ENCODE assay signal across 8 mouse cellular contexts in the genomic region with DNA sequence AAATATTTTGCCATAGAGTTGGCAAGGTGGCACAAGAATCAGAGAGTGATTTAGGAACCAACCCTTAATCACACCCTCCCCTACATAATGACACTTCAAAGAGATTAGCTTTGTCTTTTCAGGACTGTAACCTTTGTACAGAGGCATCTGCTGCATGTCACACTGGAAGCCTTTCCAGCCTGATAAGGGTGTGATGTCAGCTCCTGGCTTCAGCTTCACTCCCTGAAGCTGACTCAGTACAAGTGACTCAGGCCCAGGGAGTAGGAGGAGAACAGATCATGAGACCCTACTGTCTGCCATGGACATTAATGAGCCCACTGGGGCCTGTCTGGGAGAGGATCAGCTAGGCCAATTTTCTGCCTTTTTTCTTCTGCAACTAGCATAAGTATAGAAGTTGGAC. TPM values are rescaled to one million over a fixed set of nuclear protein-coding genes. Genes with fewer than 3 reads are reported as not detected.
DNase-seq lines count a peak whose midpoint lies in the region; ATAC-seq lines count a peak whose summit lies in the region.

No protein-coding gene starts in this region.

- H3K4me1 ChIP-seq in stomach, embryonic 16.5 days (ENCODE audit: control insufficient read depth, insufficient read depth, low read length), result peaks cover 28% of the 10 kb centered on the region

- no peak overlapping the region for H3K9ac ChIP-seq in stomach, embryonic 16.5 days (ENCODE audit: low read length)

- no peak overlapping the region for H3K4me2 ChIP-seq in stomach, embryonic 16.5 days (ENCODE audit: low read depth, low read length)

- DNase-seq in 3134 (ENCODE audit: extremely low read depth, insufficient read length, low spot score), result peak; percentile 34
- peak; percentile 88 for DNase-seq in adipocyte (ENCODE audit: low spot score)
- peak; percentile 33 to 75 for DNase-seq in gastrocnemius, postnatal 4 days (ENCODE audit: low spot score in 2 of 2)
- DNase-seq in large intestine, adult 2 months (ENCODE audit: low read depth, low spot score), result peak; percentile 64
- DNase-seq in thymus, postnatal 0 days (ENCODE audit: low spot score), result no peak
- no peak for DNase-seq in spleen, postnatal 10 days (ENCODE audit: low spot score in 2 of 2)
- DNase-seq in thymus, postnatal 36 days, result no peak

- no peak overlapping the region for H3K4me3 ChIP-seq in stomach, embryonic 16.5 days (replicated peaks; ENCODE audit: low read length)

- ATAC-seq in stomach, embryonic 16.5 days (ENCODE audit: insufficient read depth, low FRiP score), result peak; percentile 75; the same call in 1 of the 2 replicates

- H3K27me3 ChIP-seq in stomach, embryonic 16.5 days (ENCODE audit: control insufficient read depth, insufficient read depth, low read length), result no peaks in the 10 kb centered on the region

- H3K36me3 ChIP-seq in stomach, embryonic 16.5 days (ENCODE audit: control insufficient read depth, insufficient read depth, low read length), result peaks cover 13% of the 10 kb centered on the region

- no peaks in the 10 kb centered on the region for H3K9me3 ChIP-seq in stomach, embryonic 16.5 days (replicated peaks; ENCODE audit: control insufficient read depth, low read length)

- H3K27ac ChIP-seq in stomach, embryonic 16.5 days (ENCODE audit: low read length), result no peak overlapping the region; the same call in 1 of the 2 replicates

RNA-seq across cellular contexts. Expression of a gene that starts 13.0 kb away (rescaled TPM):
- total RNA-seq in gastrocnemius, postnatal 4 days (2021), result 10 to 100 TPM; 47.5 to 49.3 TPM
- polyA plus RNA-seq in large intestine, adult 2 months (2012; rRNA removed), result 21.7 and 33.0 TPM in 2 replicates
- 17.5 and 24.0 TPM in 2 replicates for polyA plus RNA-seq in stomach, embryonic 16.5 days (2015; fragmentation: Nextera tagmentation; extraction: Ambion mirVana)
- 18.4 and 21.6 TPM in 2 replicates for polyA plus RNA-seq in thymus, postnatal 0 days (2015; fragmentation: Nextera tagmentation; extraction: Ambion mirVana)

RNA-seq across cellular contexts. Expression of a gene that starts 27.7 kb away (rescaled TPM):
- 10 to 100 TPM; 29.6 to 34.7 TPM for total RNA-seq in gastrocnemius, postnatal 4 days (2021)
- 13.3 and 19.3 TPM in 2 replicates for polyA plus RNA-seq in large intestine, adult 2 months (2012; rRNA removed)
- 20.4 and 22.6 TPM in 2 replicates for polyA plus RNA-seq in stomach, embryonic 16.5 days (2015; fragmentation: Nextera tagmentation; extraction: Ambion mirVana)
- polyA plus RNA-seq in thymus, postnatal 0 days (2015; fragmentation: Nextera tagmentation; extraction: Ambion mirVana), result 16.7 and 18.4 TPM in 2 replicates

RNA-seq across cellular contexts. Expression of a gene that starts 33.7 kb away (rescaled TPM):
- total RNA-seq in gastrocnemius, postnatal 4 days (2021), result 10 to 100 TPM; 14.7 to 16.8 TPM
- polyA plus RNA-seq in large intestine, adult 2 months (2012; rRNA removed), result 6.2 and 12.2 TPM in 2 replicates
- polyA plus RNA-seq in stomach, embryonic 16.5 days (2015; fragmentation: Nextera tagmentation; extraction: Ambion mirVana), result 6.9 and 7.0 TPM in 2 replicates
- polyA plus RNA-seq in thymus, postnatal 0 days (2015; fragmentation: Nextera tagmentation; extraction: Ambion mirVana), result 7.1 and 7.3 TPM in 2 replicates

RNA-seq across cellular contexts. Expression of a gene that starts 54.7 kb away (rescaled TPM):
- 10 to 100 TPM; 14.8 to 15.4 TPM for total RNA-seq in gastrocnemius, postnatal 4 days (2021)
- 74.0 and 82.8 TPM in 2 replicates for polyA plus RNA-seq in large intestine, adult 2 months (2012; rRNA removed)
- 132 and 144 TPM in 2 replicates for polyA plus RNA-seq in stomach, embryonic 16.5 days (2015; fragmentation: Nextera tagmentation; extraction: Ambion mirVana)
- polyA plus RNA-seq in thymus, postnatal 0 days (2015; fragmentation: Nextera tagmentation; extraction: Ambion mirVana), result 12.6 and 14.3 TPM in 2 replicates

RNA-seq across cellular contexts. Expression of a gene that starts 54.8 kb away (rescaled TPM):
- total RNA-seq in gastrocnemius, postnatal 4 days (2021), result 100 to 1,000 TPM; 175 to 200 TPM
- polyA plus RNA-seq in large intestine, adult 2 months (2012; rRNA removed), result 138 and 153 TPM in 2 replicates
- 218 TPM in 2 replicates for polyA plus RNA-seq in stomach, embryonic 16.5 days (2015; fragmentation: Nextera tagmentation; extraction: Ambion mirVana)
- polyA plus RNA-seq in thymus, postnatal 0 days (2015; fragmentation: Nextera tagmentation; extraction: Ambion mirVana), result 310 and 313 TPM in 2 replicates

Comparison
In these comparisons a context has a peak if more than half of its experiments do, and no peak if none do; other contexts are left out.
1. DNase-seq: peak in 3134 (single experiment), adipocyte (single experiment), gastrocnemius, postnatal 4 days (2 of 2) and large intestine, adult 2 months (single experiment); none in thymus, postnatal 0 days (single experiment), spleen, postnatal 10 days (0 of 2) and thymus, postnatal 36 days (0 of 2).